Mouse (Mus musculus): ENCODE results near the gene Ghdc.
A peak's percentile ranks its signal among the peaks of the same experiment; 100 is the strongest.

Gene Ghdc

GRCm38 (mm10) chr11:100781763-100782475 is 11.2 kb upstream of the Ghdc start:
- DNase-seq = no peak

GRCm38 (mm10) chr11:100780247-100780646 is 9.5 kb upstream of the Ghdc start:
- no peak for DNase-seq

- DNase-seq = no peak
These were observed 7.3 kb upstream of the Ghdc start for GRCm38 (mm10) chr11:100778069-100778468.

GRCm38 (mm10) chr11:100775921-100776320 is 5.2 kb upstream of the Ghdc start:
- DNase-seq = no peak

- DNase-seq = no peak
These were observed 3.5 kb upstream of the Ghdc start for GRCm38 (mm10) chr11:100774261-100774660.

GRCm38 (mm10) chr11:100769980-100770379 is 777 bp downstream of the Ghdc start:
- no peak for DNase-seq

- no peak for DNase-seq
These were observed 2.9 kb downstream of the Ghdc start for GRCm38 (mm10) chr11:100767871-100768270.

- no peak for DNase-seq
These were observed 4.0 kb downstream of the Ghdc start for GRCm38 (mm10) chr11:100766726-100767125.

- DNase-seq = no peak
These were observed 7.9 kb downstream of the Ghdc start, which contains the start of gene Hcrt for GRCm38 (mm10) chr11:100762831-100763230. Hcrt (minus strand) TSS chr11:100762931.

GRCm38 (mm10) chr11:100761547-100762045 is 9.2 kb downstream of the Ghdc start:
- peak; percentile 53 to 55 for DNase-seq

- peak; percentile 62 to 78 for DNase-seq
These were observed 11.0 kb downstream of the Ghdc start, which contains the start of gene Kcnh4 for GRCm38 (mm10) chr11:100759611-100760233. Kcnh4 (minus strand) TSS chr11:100759942.

GRCm38 (mm10) chr11:100758707-100759610 is 11.8 kb downstream of the Ghdc start:
- DNase-seq = no peak

GRCm38 (mm10) chr11:100757566-100757965 is 13.2 kb downstream of the Ghdc start:
- no peak for DNase-seq

- no peak for DNase-seq
These were observed 14.3 kb downstream of the Ghdc start for GRCm38 (mm10) chr11:100756476-100756875.

- DNase-seq = no peak
These were observed 16.1 kb downstream of the Ghdc start for GRCm38 (mm10) chr11:100754693-100755057.

- no peak for DNase-seq
These were observed 16.6 kb downstream of the Ghdc start for GRCm38 (mm10) chr11:100754021-100754692.

GRCm38 (mm10) chr11:100752294-100752693 is 18.5 kb downstream of the Ghdc start:
- no peak for DNase-seq

- DNase-seq = no peak
These were observed 20.6 kb downstream of the Ghdc start for GRCm38 (mm10) chr11:100750127-100750526.

GRCm38 (mm10) chr11:100749469-100749868 is 21.3 kb downstream of the Ghdc start:
- DNase-seq = no peak

- no peak for DNase-seq
These were observed 22.1 kb downstream of the Ghdc start for GRCm38 (mm10) chr11:100748620-100749019.

- DNase-seq = no peak
These were observed 23.6 kb downstream of the Ghdc start for GRCm38 (mm10) chr11:100747114-100747513.

- no peak for DNase-seq
These were observed 24.2 kb downstream of the Ghdc start for GRCm38 (mm10) chr11:100746546-100746945.

- no peak for DNase-seq
These were observed 25.7 kb downstream of the Ghdc start for GRCm38 (mm10) chr11:100745085-100745484.

All from thymus, adult 18-20 months (tissue).